Mouse (Mus musculus): ENCODE measurements around the gene Cachd1.

GRCm38 (mm10) chr4:100974455-100975035, 198.1 kb downstream of the Cachd1 start:
- TF ChIP-seq POLR2A (IDR thresholded peaks at IDR 0.05; ENCODE audit: borderline replicate concordance, control insufficient read depth, low read depth, low read length): no peak
- no peak for TF ChIP-seq CTCF (IDR thresholded peaks at IDR 0.05; ENCODE audit: control insufficient read depth, insufficient read depth, low read length)
